Mouse (Mus musculus) kidney, postnatal 25 days (tissue): Measurements from ENCODE around the gene Neurog3.
A peak's percentile ranks its signal among the peaks of the same experiment; 100 is the strongest.

Experiments
- DNase-seq, 2 experiments: peaks; one replicate each; pipeline ENCODE4 v3.0.0; 2021; ENCODE audit warnings: mixed read lengths in 2 of 2

The Neurog3 gene

DNA sequence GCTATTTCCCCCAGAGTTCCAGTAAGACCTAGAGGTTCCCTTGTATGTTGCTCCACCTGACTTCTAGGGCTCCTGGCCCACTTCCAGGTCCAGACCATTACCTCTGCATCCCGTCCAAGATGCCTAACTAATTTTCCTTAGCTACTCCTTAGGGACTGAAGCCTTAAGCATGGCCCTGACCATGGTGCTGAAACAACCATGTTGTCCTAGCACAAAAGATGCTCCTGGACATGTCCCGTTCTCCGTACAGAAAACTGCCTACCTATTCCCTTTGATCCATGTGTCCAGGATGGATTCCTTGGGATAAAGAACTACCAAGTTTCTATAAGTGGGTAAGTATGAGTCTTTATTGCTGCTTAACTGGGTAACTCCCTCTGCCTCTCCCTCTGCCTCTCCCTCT, 5.2 kb downstream of the Neurog3 start:
- DNase-seq = peak in 1 of 2 experiments; percentile 35

DNA sequence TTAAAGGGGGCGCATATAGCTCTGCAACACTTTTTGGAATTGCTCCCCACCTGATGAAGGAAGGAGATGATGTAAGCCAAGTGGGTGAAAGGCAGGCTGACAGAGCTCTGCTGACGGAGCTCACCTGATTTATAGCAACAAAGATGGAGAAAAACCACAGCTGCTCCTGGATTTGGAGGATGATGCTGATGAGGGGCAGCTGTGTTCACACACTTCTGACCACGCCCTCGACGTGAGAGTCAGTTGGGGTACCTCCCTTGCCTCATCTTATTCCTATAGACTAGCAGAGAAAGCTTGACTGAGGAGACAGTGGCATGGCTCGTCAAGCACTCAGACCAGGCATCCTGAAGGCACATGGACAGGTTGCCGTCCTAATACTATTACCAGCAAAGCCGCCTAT, 10.9 kb downstream of the Neurog3 start, which contains the start of gene Fam241b:
Gene Fam241b (minus strand): TSS at position 101 of the 400 bp plus-strand sequence.
- DNase-seq = no peak

DNA sequence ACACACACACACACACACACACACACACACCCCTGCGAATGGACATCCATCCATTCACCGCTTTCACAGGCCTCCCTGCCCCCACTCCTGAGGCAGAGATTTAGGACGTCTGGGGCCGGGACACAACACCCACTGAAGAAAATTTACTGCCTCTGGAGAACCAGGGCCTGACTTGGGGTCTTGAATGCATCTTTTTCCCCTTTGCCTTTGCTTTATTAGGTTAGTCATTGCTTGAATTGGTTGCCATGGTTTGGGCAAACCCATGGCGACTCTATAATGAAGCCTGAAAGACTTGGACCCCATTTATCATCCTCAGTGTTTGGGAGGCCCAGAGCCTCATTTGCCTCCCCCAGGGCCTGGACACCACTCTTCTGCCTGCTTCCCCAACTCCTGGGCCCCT, 13.1 kb downstream of the Neurog3 start:
- DNase-seq = no peak

DNA sequence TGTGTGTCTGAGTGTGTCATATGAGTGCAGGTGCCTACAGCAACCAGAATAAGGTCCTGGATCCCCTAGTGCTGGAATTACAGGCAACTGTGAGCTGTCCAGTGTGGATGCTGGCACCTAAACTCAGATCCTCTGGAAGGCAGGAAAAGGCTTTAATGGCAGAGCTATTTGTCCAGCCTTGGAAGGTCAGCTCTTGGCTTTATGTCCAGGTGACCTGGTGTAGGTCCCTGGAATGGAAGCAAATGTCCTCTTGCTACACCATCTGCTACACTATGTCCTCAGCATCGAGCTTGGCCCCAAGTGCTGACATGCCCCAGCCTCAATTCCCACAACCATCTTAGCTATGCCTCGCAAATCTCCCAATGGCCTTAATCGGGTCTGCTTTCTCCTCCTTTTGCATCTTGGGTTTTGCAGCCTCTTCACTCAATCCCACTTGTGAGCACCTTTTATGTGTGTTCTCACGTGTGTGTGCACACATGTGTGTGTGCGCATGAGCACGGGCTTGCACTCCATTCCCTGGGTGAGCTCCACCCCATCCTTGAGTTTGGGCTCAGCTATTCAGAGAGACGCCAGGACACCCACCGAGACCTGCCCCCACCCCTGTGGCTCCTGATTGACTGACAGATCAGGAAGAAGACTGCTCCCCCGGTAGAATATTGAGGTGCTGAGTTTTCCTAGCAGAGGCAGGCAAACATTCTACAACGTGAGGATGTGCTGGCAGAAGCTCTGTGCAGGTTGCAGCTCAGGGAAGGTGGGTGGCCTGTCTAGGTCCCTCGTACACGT, 14.8 kb downstream of the Neurog3 start:
- no peak for DNase-seq

DNA sequence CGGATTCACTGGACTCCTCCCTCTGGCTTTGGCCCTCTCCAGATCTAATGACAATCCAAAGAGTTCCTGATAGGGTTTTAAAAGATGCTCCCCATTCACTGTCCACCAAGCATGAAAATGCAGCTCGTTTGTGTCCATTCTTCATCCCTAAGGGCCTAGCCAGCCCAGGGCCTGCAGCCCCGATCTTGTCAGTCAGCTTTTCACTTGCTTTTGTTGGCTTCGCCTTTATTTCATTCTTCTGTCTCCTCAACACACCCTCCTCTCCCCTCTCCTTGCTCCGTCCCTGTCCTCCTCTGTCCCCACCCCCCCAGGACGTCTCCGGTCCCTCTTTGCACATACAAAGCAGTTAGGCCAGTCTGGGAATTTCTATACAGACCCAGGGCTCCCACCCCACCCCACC, 17.0 kb downstream of the Neurog3 start:
- DNase-seq = no peak

DNA sequence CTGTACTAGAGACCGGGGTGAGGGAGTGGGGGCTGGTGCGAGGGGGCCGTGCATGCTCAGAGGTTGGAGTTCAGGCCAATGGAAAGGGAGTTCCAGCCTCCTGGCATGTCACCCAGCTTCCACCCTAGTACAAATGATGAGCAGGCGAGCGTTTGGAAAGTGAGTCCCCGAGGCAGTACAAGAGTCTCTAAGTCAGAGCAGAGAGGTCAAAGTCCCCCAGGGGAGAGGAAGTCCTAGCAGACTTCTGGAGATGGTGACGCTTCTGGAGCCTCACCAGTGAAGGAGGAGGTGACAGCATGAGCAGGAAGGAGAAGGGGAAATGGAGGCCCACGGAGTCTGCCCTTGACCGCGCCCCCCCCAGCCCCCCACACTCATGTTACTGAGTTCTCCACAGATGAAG, 29.5 kb downstream of the Neurog3 start:
- peak; percentile 29 to 62 for DNase-seq

DNA sequence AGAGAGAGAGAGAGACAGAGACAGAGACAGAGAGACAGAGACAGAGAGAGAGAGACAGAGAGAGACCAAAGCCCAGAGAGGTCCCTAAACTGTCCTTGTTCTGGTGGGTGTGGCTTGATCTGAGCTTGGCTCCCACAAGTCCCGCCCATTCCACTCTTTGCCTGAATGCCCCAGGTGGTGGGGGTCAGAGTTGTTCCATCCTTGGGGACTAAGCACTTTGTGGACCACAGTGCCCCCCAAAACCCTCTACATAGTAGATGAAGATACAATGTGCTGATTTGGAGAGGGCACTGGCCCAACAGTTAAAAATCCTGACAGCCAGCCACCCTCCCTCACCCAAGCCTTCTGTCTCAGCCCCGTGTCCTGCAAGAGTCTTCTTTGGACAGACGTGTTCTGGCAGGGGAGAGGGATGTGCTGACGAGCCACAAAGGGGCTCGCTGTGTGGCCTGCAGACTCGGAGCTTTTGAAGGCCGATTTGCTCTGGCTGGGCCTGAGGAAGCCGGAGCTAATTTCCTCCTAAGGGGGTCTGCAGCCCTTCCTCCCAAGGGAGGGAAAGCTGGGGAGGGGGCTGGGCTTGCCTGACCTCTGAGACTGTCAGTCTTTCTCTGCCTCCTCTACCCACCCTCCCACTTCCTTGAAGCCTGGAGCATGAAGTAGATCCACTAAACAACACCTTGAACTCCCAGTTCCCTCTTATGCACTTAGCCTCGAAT, 40.1 kb downstream of the Neurog3 start:
- DNase-seq = no peak

DNA sequence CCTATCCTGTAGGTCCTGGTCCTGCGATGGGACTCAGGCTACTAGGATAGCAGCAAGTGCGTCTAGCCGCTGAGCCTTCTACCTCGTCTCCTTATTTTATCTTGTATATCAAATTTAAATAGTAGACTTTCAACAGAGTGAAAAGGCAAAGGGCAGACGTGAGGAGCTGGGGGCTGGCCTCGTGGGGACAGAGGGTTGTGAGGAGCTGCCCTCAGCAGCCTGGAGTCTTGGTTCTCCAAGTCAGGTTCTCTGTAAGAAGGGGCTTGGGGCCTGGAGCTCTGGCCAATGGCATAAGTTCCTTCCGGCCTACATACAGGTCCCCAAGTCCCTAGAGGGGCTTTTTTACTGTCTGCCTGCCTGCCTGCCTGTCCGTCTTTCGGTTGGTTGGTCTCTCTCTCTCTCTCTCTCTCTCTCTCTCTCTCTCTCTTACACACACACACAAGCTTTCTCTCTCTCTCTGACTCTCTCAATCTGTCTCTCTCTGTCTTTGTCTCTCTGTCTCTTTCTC, 41.1 kb downstream of the Neurog3 start:
- DNase-seq = no peak

DNA sequence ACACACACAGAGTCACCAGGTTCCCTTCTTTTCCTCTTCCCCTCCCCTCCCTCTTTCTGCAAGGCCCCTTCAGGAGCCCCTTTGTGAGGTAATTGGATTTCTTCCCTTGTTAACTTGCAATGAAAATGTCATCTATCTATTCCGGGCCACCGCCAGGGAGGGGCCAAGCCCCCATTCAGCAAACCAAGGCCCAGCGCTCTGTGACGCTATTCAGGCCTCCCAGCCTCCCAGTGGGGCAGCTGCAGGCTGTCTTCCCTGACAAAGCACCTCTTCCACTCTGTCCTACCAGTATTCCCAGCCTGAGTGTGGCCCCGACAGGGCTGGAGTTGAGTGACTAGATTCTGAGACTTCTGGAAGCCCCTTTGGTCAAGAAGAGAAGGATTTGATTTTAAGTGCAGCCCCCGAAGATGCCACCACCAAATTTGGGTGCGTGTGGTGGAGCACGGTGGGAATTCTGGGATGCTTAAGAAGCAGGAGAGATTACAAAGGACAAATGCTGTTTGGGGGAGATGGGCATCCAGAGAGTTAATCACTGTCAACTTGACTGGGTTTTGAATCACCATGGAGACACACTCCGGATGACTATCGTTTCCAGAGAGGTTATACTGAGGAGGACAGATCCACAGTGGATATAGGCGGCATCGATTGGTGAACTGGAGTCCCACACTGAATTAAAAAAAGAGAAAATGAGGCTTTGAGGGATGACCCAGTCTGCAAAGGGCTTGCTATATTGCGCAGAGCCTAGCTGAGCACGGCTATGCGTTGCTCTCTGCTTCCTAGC, 41.8 kb downstream of the Neurog3 start:
- no peak for DNase-seq

DNA sequence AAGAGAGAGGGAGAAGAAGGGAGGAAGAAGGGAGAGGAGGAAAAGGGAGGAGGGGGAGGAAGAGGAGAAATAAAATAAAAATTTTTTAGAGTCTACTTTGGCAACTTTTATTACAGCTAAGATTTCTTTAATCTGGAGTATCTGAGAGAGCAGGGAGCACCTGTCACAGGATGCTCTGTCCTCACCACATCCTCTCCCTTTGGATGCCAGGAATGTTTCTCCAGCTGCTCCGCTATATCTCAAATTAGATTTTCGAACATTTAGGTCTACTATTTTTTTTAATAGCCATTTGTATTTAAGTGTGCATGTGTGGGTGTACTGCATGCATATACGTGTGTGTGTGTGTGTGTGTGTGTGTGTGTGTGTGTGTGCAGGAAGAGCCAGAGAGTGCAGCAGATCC, 47.1 kb downstream of the Neurog3 start:
- DNase-seq = no peak

DNA sequence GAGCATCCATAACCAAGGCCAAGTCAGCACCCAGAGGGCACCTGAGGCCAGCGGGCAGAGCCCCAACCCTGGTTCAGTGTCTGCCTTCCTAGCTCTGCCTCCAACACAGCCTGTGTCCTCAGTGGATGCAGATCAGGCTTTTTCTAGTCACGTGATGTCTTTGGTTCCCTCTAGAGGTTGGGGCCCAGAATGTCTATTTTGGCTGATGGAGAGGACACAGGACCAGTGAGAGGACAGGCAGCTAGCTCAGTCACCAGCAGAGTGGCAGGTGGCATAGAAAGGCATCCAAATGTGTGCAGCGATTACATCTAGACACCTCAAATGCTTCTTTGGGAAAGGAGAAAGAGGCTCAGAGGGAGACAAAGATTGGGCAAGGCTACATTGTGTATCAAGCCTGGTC, 48.8 kb downstream of the Neurog3 start:
- no peak for DNase-seq

DNA sequence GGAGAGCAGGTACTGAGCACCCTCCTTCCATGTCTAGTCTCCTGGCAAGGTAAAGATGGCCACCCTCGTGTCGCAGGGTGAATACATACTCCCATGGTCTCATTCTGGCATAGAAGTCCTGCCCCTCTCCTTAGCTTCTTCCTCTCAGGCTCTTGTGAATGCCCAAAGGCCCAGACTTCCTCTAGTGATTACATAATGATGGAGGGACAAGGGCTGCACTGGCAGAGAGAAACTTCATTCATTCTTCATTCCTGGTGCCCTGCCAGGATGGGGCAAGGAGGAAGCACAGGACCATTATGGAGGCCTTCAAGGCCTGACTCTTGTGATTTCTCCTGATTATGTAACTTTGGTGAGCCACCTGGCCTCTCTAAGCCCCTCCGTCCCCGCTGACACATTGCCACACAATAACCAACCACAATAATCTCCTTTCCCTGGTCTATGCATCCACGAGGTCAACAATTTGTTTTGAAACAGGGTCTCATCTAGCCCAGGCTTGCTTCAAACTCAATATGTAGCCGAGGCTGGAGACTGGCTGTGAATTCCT, 49.7 kb downstream of the Neurog3 start:
- DNase-seq = no peak

DNA sequence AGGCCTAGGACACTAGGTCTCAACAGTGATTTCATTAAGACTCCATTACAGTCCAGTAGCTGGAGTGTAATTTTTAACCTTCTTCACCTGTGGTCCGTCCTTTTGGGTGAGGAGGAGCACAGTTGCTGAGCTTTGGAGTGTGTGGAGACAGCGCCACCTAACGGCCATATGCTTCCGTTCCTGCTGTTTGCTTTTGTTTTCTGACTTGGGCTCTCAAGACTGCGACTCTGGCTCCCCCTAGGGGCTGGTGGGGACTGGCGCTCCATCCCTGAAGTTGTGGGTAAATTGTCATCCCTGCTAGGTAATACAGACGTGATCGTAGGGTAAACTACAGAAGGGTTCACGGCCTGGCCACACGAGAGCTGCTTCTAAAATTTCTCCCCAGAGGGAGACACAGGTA, 50.2 kb downstream of the Neurog3 start:
- peak; percentile 93 to 99 for DNase-seq
